Mouse (Mus musculus): ENCODE data around the gene Fbp1.

- no peak for TF ChIP-seq EP300 (IDR thresholded peaks at IDR 0.05; ENCODE audit: low read depth)
- TF ChIP-seq CTCF (IDR thresholded peaks at IDR 0.05; ENCODE audit: low read depth): no peak
These were observed 3.5 kb downstream of the Fbp1 start for GRCm38 (mm10) chr13:62884536-62884935.

Measured in heart, postnatal 0 days (tissue).